Comparison of ENCODE assay signal across 9 mouse cellular contexts in the genomic region with DNA sequence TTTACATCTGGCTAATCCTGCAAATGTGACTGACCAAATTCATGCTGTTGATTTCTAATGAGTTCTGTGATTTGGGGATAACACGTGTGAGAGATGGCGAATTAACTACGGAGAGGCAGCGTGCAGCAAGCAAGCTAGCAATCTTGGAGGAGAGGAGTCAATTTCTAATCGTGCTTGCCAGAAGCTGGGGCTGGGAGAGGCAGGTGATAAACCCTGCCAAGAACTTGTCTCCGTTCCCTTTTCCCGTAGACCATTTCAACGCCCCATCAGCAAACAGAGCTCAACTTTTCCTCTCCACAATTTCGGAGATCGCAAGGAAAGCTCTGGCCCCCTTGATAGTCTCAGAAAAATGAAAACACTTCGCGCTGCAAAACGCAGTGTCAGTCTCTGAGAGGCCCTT.
DNase-seq lines count a peak whose midpoint lies in the region; ATAC-seq and TF ChIP-seq lines count a peak whose summit lies in the region.
"Had no signal": no experiment of that assay in that cellular context is flagged by ENCODE, and none has a peak within 500 bp of the region (broad histone marks: within the 10 kb centered on the region; RNA-seq: fewer than 3 reads in every experiment).

No protein-coding gene starts in this region.

- no peak overlapping the region for H3K4me3 ChIP-seq in lung, embryonic 16.5 days (ENCODE audit: low read length)
- no peak overlapping the region for H3K4me3 ChIP-seq in lung, adult 2 months (replicated peaks; ENCODE audit: extremely low read depth, low read depth, low read length)
- H3K4me3 ChIP-seq in forebrain, embryonic 15.5 days: no peak overlapping the region
- H3K4me3 ChIP-seq in hindbrain, embryonic 16.5 days (ENCODE audit: low read length): no peak overlapping the region
- no peak overlapping the region for H3K4me3 ChIP-seq in neural tube, embryonic 15.5 days (replicated peaks)

- no peak for TF ChIP-seq POLR2A in lung, adult 2 months (IDR thresholded peaks at IDR 0.05; ENCODE audit: borderline replicate concordance, extremely low read depth, low read depth, low read length)

- no peak for TF ChIP-seq CTCF in lung, adult 2 months (IDR thresholded peaks at IDR 0.05; ENCODE audit: insufficient read depth, low read length)

- no peak overlapping the region for H3K9ac ChIP-seq in lung, embryonic 16.5 days (ENCODE audit: low read length)
- no peak overlapping the region for H3K9ac ChIP-seq in forebrain, embryonic 15.5 days (replicated peaks)
- H3K9ac ChIP-seq in hindbrain, embryonic 16.5 days (ENCODE audit: low read depth, low read length): no peak overlapping the region; the same call in 1 of the 2 replicates
- H3K9ac ChIP-seq in neural tube, embryonic 15.5 days (replicated peaks): no peak overlapping the region; the same call in 1 of the 2 replicates

- ATAC-seq in lung, embryonic 16.5 days (ENCODE audit: low read depth): no peak
- ATAC-seq in forebrain, embryonic 15.5 days (replicated peaks): 0 out of 2 replicates have a peak, but pooled peaks have one; percentile 6
- ATAC-seq in hindbrain, embryonic 16.5 days: no peak
- no peak for ATAC-seq in neural tube, embryonic 15.5 days (ENCODE audit: low FRiP score)
- ATAC-seq in megakaryocyte, adult 5-6 weeks (ENCODE audit: poor library complexity, severe bottlenecking): no peak
- ATAC-seq: Patski had no signal

- peaks cover 14% of the 10 kb centered on the region for H3K4me1 ChIP-seq in lung, embryonic 16.5 days (replicated peaks; ENCODE audit: control insufficient read depth, insufficient read depth, low read length)
- H3K4me1 ChIP-seq in lung, adult 2 months (ENCODE audit: control insufficient read depth, insufficient read depth, low read length): no peaks in the 10 kb centered on the region; the same call in 1 of the 2 replicates
- H3K4me1 ChIP-seq in forebrain, embryonic 15.5 days: peaks cover 52% of the 10 kb centered on the region
- H3K4me1 ChIP-seq in hindbrain, embryonic 16.5 days (ENCODE audit: control insufficient read depth, insufficient read depth, low read depth, low read length): peaks cover 33% of the 10 kb centered on the region
- peaks cover 40% of the 10 kb centered on the region for H3K4me1 ChIP-seq in neural tube, embryonic 15.5 days

- no peak for DNase-seq in lung, adult 2 months
- DNase-seq in adrenal gland, adult 18-20 months (ENCODE audit: low spot score in 2 of 2): no peak
- no peak for DNase-seq in thymus, postnatal 14 days

- no peaks in the 10 kb centered on the region for H3K27me3 ChIP-seq in lung, embryonic 16.5 days (ENCODE audit: control insufficient read depth, insufficient read depth, low read depth, low read length)
- no peaks in the 10 kb centered on the region for H3K27me3 ChIP-seq in forebrain, embryonic 15.5 days
- H3K27me3 ChIP-seq in hindbrain, embryonic 16.5 days (replicated peaks; ENCODE audit: control insufficient read depth, insufficient read depth, low read length): no peaks in the 10 kb centered on the region
- H3K27me3 ChIP-seq in neural tube, embryonic 15.5 days (replicated peaks): no peaks in the 10 kb centered on the region
- H3K27me3 ChIP-seq: Patski had no signal

- 11% methylated on average over 13 of the region's 13 CpGs for WGBS in lung, embryonic 16.5 days
- 23% methylated on average over 13 of the region's 13 CpGs for WGBS in lung, adult 2 months
- 18% methylated on average over 13 of the region's 13 CpGs for WGBS in forebrain, embryonic 15.5 days
- 22% methylated on average over 13 of the region's 13 CpGs for WGBS in hindbrain, embryonic 16.5 days
- WGBS in neural tube, embryonic 15.5 days: 31% methylated on average over 13 of the region's 13 CpGs

- H3K9me3 ChIP-seq in lung, embryonic 16.5 days (ENCODE audit: control insufficient read depth, low read length): no peaks in the 10 kb centered on the region
- H3K9me3 ChIP-seq in forebrain, embryonic 15.5 days: no peaks in the 10 kb centered on the region
- no peaks in the 10 kb centered on the region for H3K9me3 ChIP-seq in hindbrain, embryonic 16.5 days (ENCODE audit: control insufficient read depth, low read length)
- no peaks in the 10 kb centered on the region for H3K9me3 ChIP-seq in neural tube, embryonic 15.5 days (replicated peaks)

- peak overlapping the region; percentile 12 for H3K4me2 ChIP-seq in lung, embryonic 16.5 days (ENCODE audit: low read depth, low read length)
- 0 out of 2 replicates have a peak overlapping the region, but pooled peaks have one; percentile 3 for H3K4me2 ChIP-seq in forebrain, embryonic 15.5 days (replicated peaks)
- H3K4me2 ChIP-seq in hindbrain, embryonic 16.5 days (ENCODE audit: low read length): peak overlapping the region; percentile 2; the same call in 1 of the 2 replicates
- H3K4me2 ChIP-seq in neural tube, embryonic 15.5 days: peak overlapping the region; percentile 9; the same call in 1 of the 2 replicates

- no peaks in the 10 kb centered on the region for H3K36me3 ChIP-seq in lung, embryonic 16.5 days (ENCODE audit: control insufficient read depth, insufficient read depth, low read length)
- H3K36me3 ChIP-seq in forebrain, embryonic 15.5 days: no peaks in the 10 kb centered on the region
- no peaks in the 10 kb centered on the region for H3K36me3 ChIP-seq in hindbrain, embryonic 16.5 days (ENCODE audit: control insufficient read depth, insufficient read depth, low read length)
- H3K36me3 ChIP-seq in neural tube, embryonic 15.5 days: no peaks in the 10 kb centered on the region

- H3K27ac ChIP-seq in lung, embryonic 16.5 days (ENCODE audit: low read length): no peak overlapping the region
- H3K27ac ChIP-seq in forebrain, embryonic 15.5 days (replicated peaks): peak overlapping the region; percentile 79
- H3K27ac ChIP-seq in hindbrain, embryonic 16.5 days (ENCODE audit: low read depth, low read length): peak overlapping the region; percentile 52
- H3K27ac ChIP-seq in neural tube, embryonic 15.5 days (replicated peaks): peak overlapping the region; percentile 73
